Mouse (Mus musculus) liver (tissue): ENCODE measurements at regions not wholly inside any gene's neighbourhood (a gene's known extent, or its start where the extent isn't known, plus 50 kb on each side); places are given as distances from the start of the nearest gene placed in this dataset.
"Not testable (repeated sequence)": the region's sequence is repeated elsewhere in the genome, so short reads cannot be mapped to it uniquely, and the experiment has no call there.

ENCODE experiments used
- DNase-seq: peaks from one replicate; pipeline ENCODE4 v3.0.0-alpha.2; 2020; ENCODE audit warnings: mixed read lengths

GRCm38 (mm10) chr12:77860769-77861557 lies 333.1 kb upstream of the Gm6657 start:
- no peak for DNase-seq

- DNase-seq, result no peak
Measured at GRCm38 (mm10) chr12:77867947-77868495, 326.0 kb upstream of the Gm6657 start.

DNA sequence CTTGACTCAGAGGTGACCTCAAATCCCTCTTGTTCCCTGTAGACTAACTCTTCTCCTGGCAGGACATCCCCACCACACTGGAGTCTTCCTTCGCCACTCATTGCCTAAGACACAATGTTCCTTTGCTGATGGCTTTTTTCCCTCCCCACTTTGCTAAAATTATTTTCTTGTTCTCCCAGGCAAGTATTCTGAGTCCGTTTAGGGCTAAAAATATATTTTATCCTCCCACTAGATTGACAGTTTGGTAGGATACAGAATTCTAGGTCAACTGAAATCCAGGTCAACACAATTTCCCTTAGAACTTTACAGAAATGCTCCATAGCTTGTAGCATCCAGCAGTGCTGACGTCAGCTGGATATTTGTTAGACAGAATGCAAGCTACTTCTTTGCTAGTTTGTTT lies 324.7 kb upstream of the Gm6657 start:
- no peak for DNase-seq

DNA sequence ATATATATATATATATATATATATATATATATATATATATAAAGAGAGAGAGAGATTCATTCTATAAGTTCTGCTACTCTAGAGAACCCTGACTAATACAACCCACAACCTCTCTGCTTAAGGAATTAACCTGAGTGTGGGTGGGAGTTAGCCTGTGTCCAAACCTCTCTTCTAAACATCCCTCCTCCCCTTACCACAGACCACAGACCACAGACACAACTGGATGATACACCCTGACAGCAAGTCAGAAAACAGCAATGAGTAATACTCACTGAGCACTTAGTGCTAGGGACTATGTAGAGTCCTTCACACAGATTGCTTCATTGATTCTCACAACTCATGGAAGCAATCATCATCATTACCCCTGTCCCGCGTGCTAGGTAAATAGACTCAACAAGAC lies 306.7 kb upstream of the Gm6657 start:
- DNase-seq, result no peak

- DNase-seq, result no peak
Measured at GRCm38 (mm10) chr12:77891452-77891851, 302.6 kb upstream of the Gm6657 start.

- no peak for DNase-seq
Measured at GRCm38 (mm10) chr12:77894238-77894637, 299.8 kb upstream of the Gm6657 start.

GRCm38 (mm10) chr12:77895508-77895907 lies 298.5 kb upstream of the Gm6657 start:
- no peak for DNase-seq

DNA sequence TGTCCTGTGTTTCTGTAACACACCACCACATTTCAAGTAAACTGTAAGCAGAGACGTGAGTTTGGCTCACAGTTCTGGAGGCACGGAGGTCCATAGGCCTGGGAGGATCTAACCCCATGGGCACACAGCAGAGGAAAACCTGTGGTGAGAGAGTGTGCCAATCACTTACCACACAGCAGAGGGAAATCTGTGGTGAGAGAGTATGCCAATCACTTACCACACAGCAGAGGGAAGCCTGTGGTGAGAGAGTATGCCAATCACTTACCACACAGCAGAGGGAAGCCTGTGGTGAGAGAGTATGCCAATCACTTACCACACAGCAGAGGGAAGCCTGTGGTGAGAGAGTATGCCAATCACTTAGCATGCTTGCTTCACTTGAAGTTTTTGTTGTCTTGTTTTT lies 295.1 kb upstream of the Gm6657 start:
- not testable (repeated sequence) for DNase-seq

GRCm38 (mm10) chr12:77901254-77901653 lies 292.8 kb upstream of the Gm6657 start:
- DNase-seq, result no peak

DNA sequence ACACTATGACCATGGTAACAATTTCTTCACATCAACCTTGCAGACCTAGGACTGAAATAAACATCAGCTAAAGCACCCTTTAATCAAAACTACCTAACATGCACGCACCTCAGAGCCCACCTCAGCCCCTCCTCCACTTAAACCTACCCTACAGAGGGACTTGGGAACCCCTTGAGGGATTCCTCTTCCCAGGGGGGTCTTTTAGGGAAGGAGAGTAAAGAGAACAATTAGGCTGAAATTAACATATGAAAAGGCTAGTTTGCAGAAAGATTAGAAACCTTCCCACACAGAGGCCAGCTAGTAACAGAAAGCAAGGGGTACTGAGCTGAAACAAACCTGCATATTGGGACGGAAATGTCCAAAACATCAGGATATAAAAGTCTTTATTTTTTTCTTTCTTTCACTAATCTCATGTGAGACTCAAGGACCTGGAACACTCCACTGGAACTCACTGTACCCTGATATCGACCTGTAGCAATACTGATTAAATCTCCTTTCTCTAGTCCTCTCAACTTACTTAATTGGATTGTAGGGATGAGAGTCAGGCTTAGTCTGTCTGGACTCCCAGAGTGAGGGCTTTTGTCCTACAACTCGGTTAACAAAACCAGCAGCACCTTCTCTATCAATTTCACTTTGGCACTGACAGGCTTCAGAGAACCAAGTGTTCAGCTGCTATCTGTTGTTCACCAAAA lies 281.0 kb upstream of the Gm6657 start:
- DNase-seq, result no peak

- DNase-seq, result no peak
Measured at GRCm38 (mm10) chr12:77928729-77929128, 265.3 kb upstream of the Gm6657 start.

- no peak for DNase-seq
Measured at GRCm38 (mm10) chr12:77929571-77929970, 264.5 kb upstream of the Gm6657 start.

GRCm38 (mm10) chr12:77943960-77944359 lies 250.1 kb upstream of the Gm6657 start:
- DNase-seq, result no peak

- peak; percentile 11 for DNase-seq
Measured at GRCm38 (mm10) chr12:77949474-77950017, 244.5 kb upstream of the Gm6657 start.

- no peak for DNase-seq
Measured at GRCm38 (mm10) chr12:77952492-77952891, 241.6 kb upstream of the Gm6657 start.

DNA sequence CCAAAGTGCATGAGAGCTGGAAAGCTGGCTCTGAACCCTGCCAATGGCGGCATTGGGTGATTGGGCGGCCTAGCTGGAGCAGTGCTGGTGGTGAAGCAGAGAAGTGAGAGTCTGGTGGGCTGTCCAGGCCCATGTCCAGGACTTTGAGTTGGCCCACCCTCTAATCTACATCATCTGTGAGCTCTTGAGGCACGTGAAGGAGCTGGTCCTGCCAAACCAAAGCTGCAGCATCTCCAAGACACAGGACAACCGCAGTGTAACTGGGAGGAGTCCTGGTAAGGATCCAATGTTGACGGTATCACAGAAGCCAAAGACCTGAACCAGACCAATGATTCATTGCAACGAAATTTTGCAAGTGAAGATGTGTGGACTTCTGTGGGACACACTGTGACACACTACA lies 231.4 kb upstream of the Gm6657 start:
- DNase-seq, result no peak

- DNase-seq, result no peak
Measured at GRCm38 (mm10) chr12:77968543-77968942, 225.5 kb upstream of the Gm6657 start.

GRCm38 (mm10) chr12:77970026-77970425 lies 224.0 kb upstream of the Gm6657 start:
- DNase-seq, result no peak

DNA sequence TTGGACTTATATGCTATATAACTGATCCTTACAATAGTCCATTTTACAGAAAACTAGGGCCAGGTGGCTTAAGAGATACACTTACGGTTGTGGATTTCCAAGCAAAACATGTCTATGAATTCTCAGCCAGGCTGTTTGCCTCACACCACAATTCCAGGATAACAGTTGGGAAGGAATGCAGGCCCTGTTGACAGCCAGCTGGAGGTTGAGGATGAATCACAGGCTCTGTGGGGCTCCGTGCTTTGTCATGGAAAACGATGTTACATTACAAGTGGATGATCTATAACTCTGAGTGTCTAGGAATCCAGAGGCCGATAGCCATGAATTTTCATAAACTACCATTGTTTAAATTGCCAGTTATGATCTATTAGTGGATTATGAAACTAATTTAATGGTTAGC lies 221.9 kb upstream of the Gm6657 start:
- DNase-seq, result no peak

GRCm38 (mm10) chr12:77976952-77977351 lies 217.1 kb upstream of the Gm6657 start:
- no peak for DNase-seq

- DNase-seq, result no peak
Measured at GRCm38 (mm10) chr12:77986738-77987137, 207.3 kb upstream of the Gm6657 start.

- DNase-seq, result no peak
Measured at GRCm38 (mm10) chr12:77989766-77990165, 204.3 kb upstream of the Gm6657 start.

DNA sequence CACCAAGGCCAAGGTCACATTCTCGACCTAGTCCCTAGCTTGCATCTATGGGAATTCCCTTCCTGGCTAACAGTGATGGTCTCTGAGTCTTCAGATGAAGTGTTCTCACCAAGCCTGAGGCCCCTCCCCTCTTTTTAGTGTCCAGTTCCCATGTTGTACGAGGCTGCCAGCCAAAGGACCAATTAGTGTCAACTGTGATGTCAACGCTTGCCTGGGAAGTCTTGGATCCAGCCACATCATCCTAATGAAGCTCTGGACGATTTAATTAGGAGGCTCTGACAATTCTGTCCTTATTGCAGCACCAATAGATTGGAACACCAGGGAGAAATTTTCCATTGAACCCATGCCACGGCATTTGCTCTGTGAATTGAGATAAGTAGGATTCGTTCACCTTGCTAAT lies 202.4 kb upstream of the Gm6657 start:
- DNase-seq, result no peak

GRCm38 (mm10) chr12:77994176-77994575 lies 199.9 kb upstream of the Gm6657 start:
- DNase-seq, result no peak
